Mouse (Mus musculus) heart, adult 10 weeks (tissue): ENCODE data around the gene Cmklr1. TPM values are rescaled to one million over a fixed set of nuclear protein-coding genes. Genes with fewer than 3 reads are reported as not detected.

Experiments used
- polyA plus RNA-seq: library from polyadenylated mRNA; stranded (reverse); fragments of 350-450 nt; fragmentation: Illumina TruSeq; extraction: RNeasy Lipid Tissue Mini Kit (QIAGEN cat#74804); gene quantifications from one replicate; pipeline ENCODE4 v1.2.3, GENCODE M21; 2014; ENCODE audit warnings: low read depth, low replicate concordance

Gene Cmklr1
- 14.2 TPM for polyA plus RNA-seq

DNA sequence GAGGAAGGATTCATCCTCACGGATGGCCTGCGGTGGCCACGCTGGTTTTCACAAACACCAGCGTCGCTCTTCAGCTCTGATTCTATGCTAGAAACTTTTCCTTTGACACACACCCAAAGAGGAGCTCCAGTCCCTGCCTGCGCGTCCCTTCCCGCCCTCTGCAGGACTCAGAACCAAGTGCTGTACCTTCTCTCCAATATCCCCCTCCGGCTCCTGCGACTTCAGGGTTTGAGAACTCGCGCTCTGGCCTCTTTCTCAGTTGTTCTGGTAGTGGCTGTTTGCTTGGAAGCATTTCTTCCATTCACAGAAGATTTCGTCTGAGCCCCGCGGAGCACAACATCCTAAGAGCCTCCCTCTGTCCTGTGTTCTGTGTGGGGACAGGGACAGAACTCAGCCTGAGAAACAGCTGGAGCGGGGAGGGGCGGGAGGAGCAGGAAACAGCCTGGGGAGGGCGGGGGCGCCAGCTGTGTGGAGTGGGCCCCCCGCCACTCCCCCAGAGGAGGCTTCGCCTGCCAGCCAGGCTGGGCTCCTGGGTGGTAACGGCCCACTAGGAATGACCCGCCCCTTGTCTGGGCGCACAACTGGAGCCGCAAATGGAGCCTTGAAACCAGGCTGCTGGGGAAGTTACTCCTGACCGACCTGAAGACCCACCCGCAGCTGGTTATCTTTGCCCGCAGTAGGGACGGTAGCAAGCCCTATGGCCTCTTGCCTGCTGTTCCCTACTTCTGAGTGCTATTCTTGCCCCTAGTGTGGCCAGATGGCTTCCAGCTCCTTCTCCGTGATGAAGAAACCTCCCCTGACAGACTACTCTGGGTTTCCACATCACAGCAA is at the start of gene Cmklr1:
TSS of gene Cmklr1 (minus strand) at position 392 of the 831 bp plus-strand sequence.

Other genes starting within 250 kb of the Cmklr1 start
- gene Wscd2, start 160.1 kb downstream of the Cmklr1 start, polyA plus RNA-seq: 0.47 TPM
- gene 1700069L16Rik, start 74.3 kb upstream of the Cmklr1 start, polyA plus RNA-seq: not detected
- 8.0 TPM for gene Ficd, start 85.4 kb upstream of the Cmklr1 start, polyA plus RNA-seq
- gene Sart3, start 122.1 kb upstream of the Cmklr1 start, polyA plus RNA-seq: 11.7 TPM
- gene Iscu, start 122.3 kb upstream of the Cmklr1 start, polyA plus RNA-seq: 187 TPM
- 10.8 TPM for gene Tmem119, start 150.1 kb upstream of the Cmklr1 start, polyA plus RNA-seq
- 3.2 TPM for gene Selplg, start 182.2 kb upstream of the Cmklr1 start, polyA plus RNA-seq